8 mouse cellular contexts compared by ENCODE assay signal in genomic region chr17:13683027-13683410, GRCm38 (mm10).
DNase-seq lines count a peak whose midpoint lies in the region; ATAC-seq and TF ChIP-seq lines count a peak whose summit lies in the region.

No protein-coding gene starts in this region.

- WGBS in thymus, adult 2 months: 18% methylated on average over 4 of the region's 4 CpGs
- WGBS in forebrain, embryonic 13.5 days: 23% methylated on average over 4 of the region's 4 CpGs
- WGBS in limb, embryonic 15.5 days: 41% methylated on average over 4 of the region's 4 CpGs
- 30% methylated on average over 4 of the region's 4 CpGs for WGBS in stomach, embryonic 16.5 days

- no peak for ATAC-seq in forebrain, embryonic 13.5 days
- no peak for ATAC-seq in limb, embryonic 15.5 days (ENCODE audit: insufficient number of reproducible peaks, low FRiP score, low TSS enrichment, low read depth)
- ATAC-seq in stomach, embryonic 16.5 days (ENCODE audit: insufficient read depth, low FRiP score): no peak

- H3K36me3 ChIP-seq in thymus, adult 2 months (ENCODE audit: control insufficient read depth, insufficient read depth, low read length): no peaks in the 10 kb centered on the region
- H3K36me3 ChIP-seq in forebrain, embryonic 13.5 days (ENCODE audit: poor library complexity, severe bottlenecking): no peaks in the 10 kb centered on the region
- no peaks in the 10 kb centered on the region for H3K36me3 ChIP-seq in limb, embryonic 15.5 days
- H3K36me3 ChIP-seq in stomach, embryonic 16.5 days (ENCODE audit: control insufficient read depth, insufficient read depth, low read length): no peaks in the 10 kb centered on the region

- H3K9ac ChIP-seq in forebrain, embryonic 13.5 days: peak overlapping the region; percentile 61
- H3K9ac ChIP-seq in limb, embryonic 15.5 days: no peak overlapping the region
- peak overlapping the region; percentile 74 for H3K9ac ChIP-seq in stomach, embryonic 16.5 days (ENCODE audit: low read length)

- no peak for TF ChIP-seq CTCF in thymus, adult 2 months (IDR thresholded peaks at IDR 0.05; ENCODE audit: borderline replicate concordance, control insufficient read depth, extremely low read depth, insufficient read depth, low read length, poor library complexity)

- peaks cover 25% of the 10 kb centered on the region for H3K4me1 ChIP-seq in thymus, adult 2 months (replicated peaks; ENCODE audit: control insufficient read depth, insufficient read depth, low read length)
- peaks cover 49% of the 10 kb centered on the region for H3K4me1 ChIP-seq in forebrain, embryonic 13.5 days
- peaks cover 20% of the 10 kb centered on the region for H3K4me1 ChIP-seq in limb, embryonic 15.5 days
- H3K4me1 ChIP-seq in stomach, embryonic 16.5 days (ENCODE audit: control insufficient read depth, insufficient read depth, low read length): peaks cover 7% of the 10 kb centered on the region; the same call in 1 of the 2 replicates

- H3K27ac ChIP-seq in thymus, adult 2 months (ENCODE audit: control insufficient read depth, insufficient read depth, low read length): peak overlapping the region; percentile 22; the same call in 1 of the 2 replicates
- peak overlapping the region; percentile 75 for H3K27ac ChIP-seq in forebrain, embryonic 13.5 days
- peak overlapping the region; percentile 81 for H3K27ac ChIP-seq in limb, embryonic 15.5 days
- H3K27ac ChIP-seq in stomach, embryonic 16.5 days (ENCODE audit: low read length): peak overlapping the region; percentile 98

- H3K9me3 ChIP-seq in forebrain, embryonic 13.5 days (replicated peaks): no peaks in the 10 kb centered on the region
- H3K9me3 ChIP-seq in limb, embryonic 15.5 days: no peaks in the 10 kb centered on the region
- no peaks in the 10 kb centered on the region for H3K9me3 ChIP-seq in stomach, embryonic 16.5 days (replicated peaks; ENCODE audit: control insufficient read depth, low read length)

- peak overlapping the region; percentile 20 for H3K4me3 ChIP-seq in thymus, adult 2 months (ENCODE audit: control insufficient read depth, insufficient read depth, low read length)
- H3K4me3 ChIP-seq in forebrain, embryonic 13.5 days: peak overlapping the region; percentile 30
- H3K4me3 ChIP-seq in limb, embryonic 15.5 days: peak overlapping the region; percentile 13
- H3K4me3 ChIP-seq in stomach, embryonic 16.5 days (replicated peaks; ENCODE audit: low read length): peak overlapping the region; percentile 48

- peak overlapping the region; percentile 47 for H3K4me2 ChIP-seq in forebrain, embryonic 13.5 days
- H3K4me2 ChIP-seq in limb, embryonic 15.5 days: 0 out of 2 replicates have a peak overlapping the region, but pooled peaks have one; percentile 15
- H3K4me2 ChIP-seq in stomach, embryonic 16.5 days (ENCODE audit: low read depth, low read length): peak overlapping the region; percentile 54

- H3K27me3 ChIP-seq in thymus, adult 2 months (ENCODE audit: control insufficient read depth, insufficient read depth, low read length): no peaks in the 10 kb centered on the region
- no peaks in the 10 kb centered on the region for H3K27me3 ChIP-seq in forebrain, embryonic 13.5 days
- no peaks in the 10 kb centered on the region for H3K27me3 ChIP-seq in limb, embryonic 15.5 days
- H3K27me3 ChIP-seq in stomach, embryonic 16.5 days (ENCODE audit: control insufficient read depth, insufficient read depth, low read length): no peaks in the 10 kb centered on the region

- DNase-seq in thymus, adult 2 months: peak; percentile 6
- DNase-seq in thymus, adult 18-20 months: no peak
- DNase-seq in ovary, adult 18-20 months (ENCODE audit: low spot score): no peak
- no peak for DNase-seq in cerebellum, adult 11-12 months
- no peak for DNase-seq in right cerebral cortex, postnatal 25 days

- TF ChIP-seq POLR2A in thymus, adult 2 months (IDR thresholded peaks at IDR 0.05; ENCODE audit: control insufficient read depth, extremely low read depth, insufficient read depth, low read length, poor library complexity): no peak

Comparison
In these comparisons a context has a peak if more than half of its experiments do, and no peak if none do; other contexts are left out.
1. H3K27ac ChIP-seq: peak in every context shown above with its lines; median percentile 98 in stomach, embryonic 16.5 days; 81 in limb, embryonic 15.5 days; 75 in forebrain, embryonic 13.5 days; 22 in thymus, adult 2 months.